Mouse (Mus musculus) intestine, embryonic 15.5 days (tissue): ENCODE measurements at regions not wholly inside any gene's neighbourhood (a gene's known extent, or its start where the extent isn't known, plus 50 kb on each side); places are given as distances from the start of the nearest gene placed in this dataset.
A peak's percentile ranks its signal among the peaks of the same experiment; 100 is the strongest.
"Not testable (repeated sequence)": the region's sequence is repeated elsewhere in the genome, so short reads cannot be mapped to it uniquely, and the experiment has no call there.

Experiments used
- ATAC-seq: fragments of 200-750 bp; cut with Nextera tagmentation; 2 replicates; pipeline ENCODE4 v1.8.0; 2017; ENCODE audit warnings: moderate TSS enrichment, moderate library complexity
- H3K27ac ChIP-seq: fragments of 300-500 bp; sonication (generic); 2 replicates; pipeline ENCODE4 v1.5.1; 2015; ENCODE audit warnings: mild to moderate bottlenecking, inconsistent platforms
- H3K27me3 ChIP-seq: fragments of 300-500 bp; sonication (generic); replicated peaks from 2 replicates; pipeline ENCODE4 v1.6.1; 2015; ENCODE audit warnings: inconsistent platforms
- H3K36me3 ChIP-seq: fragments of 300-500 bp; sonication (generic); 2 replicates; pipeline ENCODE4 v1.6.1; 2015; ENCODE audit warnings: inconsistent platforms
- H3K4me1 ChIP-seq: fragments of 300-500 bp; sonication (generic); replicated peaks from 2 replicates; pipeline ENCODE4 v1.6.1; 2015; ENCODE audit warnings: inconsistent platforms
- H3K4me2 ChIP-seq: fragments of 300-500 bp; sonication (generic); replicated peaks from 2 replicates; pipeline ENCODE4 v1.6.1; 2015; ENCODE audit warnings: mild to moderate bottlenecking, inconsistent platforms
- H3K4me3 ChIP-seq: fragments of 300-500 bp; sonication (generic); replicated peaks from 2 replicates; pipeline ENCODE4 v1.5.1; 2015; ENCODE audit warnings: inconsistent platforms
- H3K9ac ChIP-seq: fragments of 300-500 bp; sonication (generic); 2 replicates; pipeline ENCODE4 v1.6.1; 2015; ENCODE audit warnings: inconsistent platforms
- H3K9me3 ChIP-seq: fragments of 300-500 bp; sonication (generic); 2 replicates; pipeline ENCODE4 v1.6.1; 2016; ENCODE audit warnings: inconsistent platforms
- WGBS: fragments of 180-500 bp; shearing (Covaris S2); methylation state at CpG from one replicate; pipeline ENCODE4 v1.1.7; 2015; 5-methylcytosine and 5-hydroxymethylcytosine counted together

GRCm38 (mm10) chr9:97297538-97297937, 72.2 kb downstream of the Trim42 start:
- Histone ChIP-seq H3K27ac (no peak overlapping the region), H3K27me3 (no peaks in the 10 kb centered on the region), H3K9me3 (no peaks in the 10 kb centered on the region), H3K9ac (no peak overlapping the region), H3K4me1 (no peaks in the 10 kb centered on the region), H3K4me3 (no peak overlapping the region), H3K4me2 (no peak overlapping the region), H3K36me3 (no peaks in the 10 kb centered on the region)
- WGBS = 12% methylated on average over 4 of the region's 4 CpGs
- ATAC-seq = no peak

GRCm38 (mm10) chr9:97295770-97296169, 74.0 kb downstream of the Trim42 start:
- 31% methylated on average over 7 of the region's 7 CpGs for WGBS
- no peak for ATAC-seq
- no peaks in the 10 kb centered on the region for H3K36me3 ChIP-seq
- H3K9ac ChIP-seq = no peak overlapping the region
- H3K4me1 ChIP-seq = no peaks in the 10 kb centered on the region
- no peak overlapping the region for H3K4me3 ChIP-seq
- no peaks in the 10 kb centered on the region for H3K27me3 ChIP-seq
- no peak overlapping the region for H3K4me2 ChIP-seq
- no peaks in the 10 kb centered on the region for H3K9me3 ChIP-seq
- no peak overlapping the region for H3K27ac ChIP-seq

GRCm38 (mm10) chr9:97291870-97292269, 77.9 kb downstream of the Trim42 start:
- ATAC-seq = no peak
- H3K4me3 ChIP-seq = no peak overlapping the region

GRCm38 (mm10) chr9:97284282-97284802, 85.4 kb downstream of the Trim42 start:
- Histone ChIP-seq H3K4me2 (no peak overlapping the region), H3K9ac (no peak overlapping the region), H3K4me1 (no peaks in the 10 kb centered on the region), H3K27me3 (no peaks in the 10 kb centered on the region), H3K27ac (no peak overlapping the region), H3K4me3 (no peak overlapping the region), H3K36me3 (no peaks in the 10 kb centered on the region), H3K9me3 (no peaks in the 10 kb centered on the region)
- 43% methylated on average over 7 of the region's 7 CpGs for WGBS
- ATAC-seq = peak; percentile 80

More at GRCm38 (mm10) chr9:97291870-97292269, 77.9 kb downstream of the Trim42 start:
- WGBS = 65% methylated on average over 1 of the region's 1 CpGs
- no peaks in the 10 kb centered on the region for H3K36me3 ChIP-seq
- no peaks in the 10 kb centered on the region for H3K4me1 ChIP-seq
- no peak overlapping the region for H3K4me2 ChIP-seq
- no peaks in the 10 kb centered on the region for H3K9me3 ChIP-seq
- no peak overlapping the region for H3K27ac ChIP-seq
- H3K9ac ChIP-seq = no peak overlapping the region
- H3K27me3 ChIP-seq = no peaks in the 10 kb centered on the region

- H3K27ac ChIP-seq = no peak overlapping the region
- no peaks in the 10 kb centered on the region for H3K36me3 ChIP-seq
- 92% methylated on average over 3 of the region's 3 CpGs for WGBS
- no peak overlapping the region for H3K4me3 ChIP-seq
- no peaks in the 10 kb centered on the region for H3K4me1 ChIP-seq
- H3K9me3 ChIP-seq = no peaks in the 10 kb centered on the region
- no peak for ATAC-seq
- H3K4me2 ChIP-seq = no peak overlapping the region
- no peak overlapping the region for H3K9ac ChIP-seq
- no peaks in the 10 kb centered on the region for H3K27me3 ChIP-seq
These were observed 87.7 kb downstream of the Trim42 start for GRCm38 (mm10) chr9:97282090-97282489.

- H3K4me1 ChIP-seq, H3K36me3 ChIP-seq, H3K4me2 ChIP-seq, H3K9me3 ChIP-seq, H3K27me3 ChIP-seq, H3K27ac ChIP-seq, H3K4me3 ChIP-seq, ATAC-seq, H3K9ac ChIP-seq: not testable (repeated sequence)
- 80% methylated on average over 14 of the region's 14 CpGs for WGBS
These were observed 94.3 kb downstream of the Trim42 start for GRCm38 (mm10) chr9:97275449-97275848.

GRCm38 (mm10) chr9:97273891-97274290, 95.9 kb downstream of the Trim42 start:
- H3K27ac ChIP-seq = no peak overlapping the region
- H3K9ac ChIP-seq = no peak overlapping the region
- no peaks in the 10 kb centered on the region for H3K4me1 ChIP-seq
- H3K4me2 ChIP-seq = no peak overlapping the region
- H3K36me3 ChIP-seq = no peaks in the 10 kb centered on the region
- WGBS = 87% methylated on average over 7 of the region's 7 CpGs
- H3K9me3 ChIP-seq = no peaks in the 10 kb centered on the region
- no peak overlapping the region for H3K4me3 ChIP-seq
- no peaks in the 10 kb centered on the region for H3K27me3 ChIP-seq
- ATAC-seq = no peak

- no peak for ATAC-seq
- no peaks in the 10 kb centered on the region for H3K9me3 ChIP-seq
- no peak overlapping the region for H3K9ac ChIP-seq
- no peak overlapping the region for H3K4me3 ChIP-seq
- no peaks in the 10 kb centered on the region for H3K4me1 ChIP-seq
- H3K4me2 ChIP-seq = no peak overlapping the region
- no peaks in the 10 kb centered on the region for H3K27me3 ChIP-seq
- H3K27ac ChIP-seq = no peak overlapping the region
- H3K36me3 ChIP-seq = no peaks in the 10 kb centered on the region
- WGBS = 94% methylated on average over 8 of the region's 8 CpGs
These were observed 97.7 kb downstream of the Trim42 start for GRCm38 (mm10) chr9:97272061-97272460.

- WGBS = 98% methylated on average over 1 of the region's 1 CpGs
- Histone ChIP-seq H3K27ac (no peak overlapping the region), H3K4me1 (no peaks in the 10 kb centered on the region), H3K4me3 (no peak overlapping the region), H3K9me3 (no peaks in the 10 kb centered on the region), H3K4me2 (no peak overlapping the region), H3K36me3 (no peaks in the 10 kb centered on the region), H3K27me3 (no peaks in the 10 kb centered on the region), H3K9ac (no peak overlapping the region)
- ATAC-seq = no peak
These were observed 122.1 kb downstream of the Trim42 start for GRCm38 (mm10) chr9:97247621-97248020.

- Histone ChIP-seq H3K27me3 (no peaks in the 10 kb centered on the region), H3K9me3 (no peaks in the 10 kb centered on the region), H3K4me2 (no peak overlapping the region), H3K4me1 (no peaks in the 10 kb centered on the region), H3K9ac (no peak overlapping the region), H3K4me3 (no peak overlapping the region), H3K27ac (no peak overlapping the region), H3K36me3 (no peaks in the 10 kb centered on the region)
- no peak for ATAC-seq
- WGBS = 85% methylated on average over 5 of the region's 5 CpGs
These were observed 115.1 kb upstream of the Slc25a36 start for GRCm38 (mm10) chr9:97226074-97226473.

- no peaks in the 10 kb centered on the region for H3K9me3 ChIP-seq
- H3K4me1 ChIP-seq = no peaks in the 10 kb centered on the region
- no peak for ATAC-seq
- WGBS = 49% methylated on average over 7 of the region's 7 CpGs
- H3K27ac ChIP-seq = no peak overlapping the region
- H3K4me3 ChIP-seq = no peak overlapping the region
- no peaks in the 10 kb centered on the region for H3K27me3 ChIP-seq
- no peak overlapping the region for H3K4me2 ChIP-seq
- no peak overlapping the region for H3K9ac ChIP-seq
- no peaks in the 10 kb centered on the region for H3K36me3 ChIP-seq
These were observed 113.6 kb upstream of the Slc25a36 start for GRCm38 (mm10) chr9:97224549-97224948.

GRCm38 (mm10) chr9:97214806-97215205, 103.8 kb upstream of the Slc25a36 start:
- Histone ChIP-seq H3K9ac (no peak overlapping the region), H3K27ac (no peak overlapping the region), H3K4me2 (no peak overlapping the region), H3K27me3 (no peaks in the 10 kb centered on the region), H3K36me3 (no peaks in the 10 kb centered on the region), H3K9me3 (no peaks in the 10 kb centered on the region), H3K4me1 (no peaks in the 10 kb centered on the region), H3K4me3 (no peak overlapping the region)
- WGBS = 48% methylated on average over 2 of the region's 2 CpGs
- ATAC-seq = no peak

GRCm38 (mm10) chr9:97190321-97190860, 79.4 kb upstream of the Slc25a36 start:
- Histone ChIP-seq H3K4me3 (no peak overlapping the region), H3K27me3 (no peaks in the 10 kb centered on the region), H3K4me2 (no peak overlapping the region), H3K9me3 (no peaks in the 10 kb centered on the region), H3K4me1 (no peaks in the 10 kb centered on the region), H3K27ac (no peak overlapping the region), H3K9ac (no peak overlapping the region), H3K36me3 (no peaks in the 10 kb centered on the region)
- ATAC-seq = no peak
- WGBS = 91% methylated on average over 14 of the region's 14 CpGs
